Mouse (Mus musculus) right cerebral cortex, postnatal 4 days (tissue): Measurements from ENCODE around the gene Nicn1.
"Not testable (repeated sequence)": the region's sequence is repeated elsewhere in the genome, so short reads cannot be mapped to it uniquely, and the experiment has no call there.

Source experiments
- DNase-seq: peaks from one replicate; pipeline ENCODE4 v3.0.0-alpha.2; 2022

Nicn1 gene

GRCm38 (mm10) chr9:108290016-108290750, at the start of gene Nicn1:
Nicn1 (plus strand) TSS chr9:108290429.
- peak; percentile 82 for DNase-seq

- DNase-seq = no peak
These were observed 45.7 kb upstream of the Nicn1 start for GRCm38 (mm10) chr9:108244540-108244939.

- DNase-seq = no peak
These were observed 45.2 kb upstream of the Nicn1 start for GRCm38 (mm10) chr9:108244984-108245383.

- no peak for DNase-seq
These were observed 41.3 kb upstream of the Nicn1 start for GRCm38 (mm10) chr9:108248957-108249356.

GRCm38 (mm10) chr9:108251877-108252276, 38.4 kb upstream of the Nicn1 start:
- no peak for DNase-seq

- no peak for DNase-seq
These were observed 37.5 kb upstream of the Nicn1 start for GRCm38 (mm10) chr9:108252766-108253165.

GRCm38 (mm10) chr9:108260526-108260925, 29.7 kb upstream of the Nicn1 start:
- no peak for DNase-seq

- no peak for DNase-seq
These were observed 28.4 kb upstream of the Nicn1 start for GRCm38 (mm10) chr9:108261865-108262264.

- no peak for DNase-seq
These were observed 27.7 kb upstream of the Nicn1 start for GRCm38 (mm10) chr9:108262494-108263049.

- peak; percentile 36 for DNase-seq
These were observed 27.0 kb upstream of the Nicn1 start for GRCm38 (mm10) chr9:108263131-108263681.

GRCm38 (mm10) chr9:108263690-108264190, 26.5 kb upstream of the Nicn1 start, which contains the start of gene Dag1:
Dag1 (minus strand) TSS chr9:108263958.
- DNase-seq = peak; percentile 98

GRCm38 (mm10) chr9:108264191-108264921, 25.9 kb upstream of the Nicn1 start:
- DNase-seq = peak; percentile 15

- DNase-seq = no peak
These were observed 23.8 kb upstream of the Nicn1 start for GRCm38 (mm10) chr9:108266261-108266935.

GRCm38 (mm10) chr9:108267691-108268090, 22.5 kb upstream of the Nicn1 start:
- DNase-seq = no peak

- not testable (repeated sequence) for DNase-seq
These were observed 21.5 kb upstream of the Nicn1 start for GRCm38 (mm10) chr9:108268701-108269100.

- DNase-seq = no peak
These were observed 18.3 kb upstream of the Nicn1 start for GRCm38 (mm10) chr9:108271941-108272340.

GRCm38 (mm10) chr9:108272691-108273090, 17.5 kb upstream of the Nicn1 start:
- DNase-seq = no peak

GRCm38 (mm10) chr9:108273485-108273884, 16.7 kb upstream of the Nicn1 start:
- DNase-seq = no peak

- no peak for DNase-seq
These were observed 15.5 kb upstream of the Nicn1 start for GRCm38 (mm10) chr9:108274476-108275330.

GRCm38 (mm10) chr9:108275331-108275659, 14.9 kb upstream of the Nicn1 start:
- DNase-seq = no peak

- DNase-seq = no peak
These were observed 11.4 kb upstream of the Nicn1 start for GRCm38 (mm10) chr9:108278697-108279450.
